Mouse (Mus musculus) embryonic facial prominence, embryonic 12.5 days (tissue): ENCODE results near the gene Lig3. TPM values are rescaled to one million over a fixed set of nuclear protein-coding genes. Genes with fewer than 3 reads are reported as not detected.

Experiments
- ATAC-seq: fragments of 200-750 bp; cut with Nextera tagmentation; 2 replicates; pipeline ENCODE4 v1.8.0; 2017; ENCODE audit not compliant: insufficient number of reproducible peaks, insufficient read depth, low FRiP score, low TSS enrichment
- H3K27ac ChIP-seq: fragments of 300-500 bp; sonication (generic); 2 replicates; pipeline ENCODE4 v1.5.1; 2016; ENCODE audit warnings: mild to moderate bottlenecking
- H3K27me3 ChIP-seq: fragments of 300-500 bp; sonication (generic); 2 replicates; pipeline ENCODE4 v1.6.1; 2016; ENCODE audit warnings: mild to moderate bottlenecking, moderate library complexity
- H3K36me3 ChIP-seq: fragments of 300-500 bp; sonication (generic); 2 replicates; pipeline ENCODE4 v1.6.1; 2016; ENCODE audit warnings: mild to moderate bottlenecking
- H3K4me1 ChIP-seq: fragments of 300-500 bp; sonication (generic); 2 replicates; pipeline ENCODE4 v1.6.1; 2016
- H3K4me2 ChIP-seq: fragments of 300-500 bp; sonication (generic); replicated peaks from 2 replicates; pipeline ENCODE4 v1.6.1; 2016; ENCODE audit warnings: mild to moderate bottlenecking, moderate library complexity
- H3K4me3 ChIP-seq: fragments of 300-500 bp; sonication (generic); 2 replicates; pipeline ENCODE4 v1.5.1; 2016; ENCODE audit warnings: mild to moderate bottlenecking
- H3K9ac ChIP-seq: fragments of 300-500 bp; sonication (generic); 2 replicates; pipeline ENCODE4 v1.6.1; 2016; ENCODE audit warnings: mild to moderate bottlenecking, moderate library complexity
- H3K9me3 ChIP-seq: fragments of 300-500 bp; sonication (generic); 2 replicates; pipeline ENCODE4 v1.6.1; 2016; ENCODE audit warnings: mild to moderate bottlenecking, moderate library complexity
- WGBS: fragments of 180-500 bp; shearing (Covaris S2); methylation state at CpG from one replicate; pipeline ENCODE4 v1.1.7; 2016; 5-methylcytosine and 5-hydroxymethylcytosine counted together
- polyA plus RNA-seq: library from polyadenylated mRNA; unstranded; fragments of >200 nt; fragmentation: Nextera tagmentation; extraction: Ambion mirVana; gene quantifications from 2 replicates; pipeline ENCODE4 v1.2.1, GENCODE M21; 2016

The Lig3 gene
- polyA plus RNA-seq, 1 experiment from 2014 or later, result 45.6 TPM

- H3K27me3 ChIP-seq, result no peaks in the 10 kb centered on the region
- H3K27ac ChIP-seq, result no peak overlapping the region
- H3K4me3 ChIP-seq, result no peak overlapping the region
- H3K4me1 ChIP-seq, result no peaks in the 10 kb centered on the region
- no peaks in the 10 kb centered on the region for H3K9me3 ChIP-seq
- no peaks in the 10 kb centered on the region for H3K36me3 ChIP-seq
- no peak for ATAC-seq
- H3K4me2 ChIP-seq, result no peak overlapping the region
- no peak overlapping the region for H3K9ac ChIP-seq
- WGBS, result 78% methylated on average over 11 of the region's 11 CpGs
These were observed 71.2 kb downstream of the Lig3 start for GRCm38 (mm10) chr11:82852115-82852514.

DNA sequence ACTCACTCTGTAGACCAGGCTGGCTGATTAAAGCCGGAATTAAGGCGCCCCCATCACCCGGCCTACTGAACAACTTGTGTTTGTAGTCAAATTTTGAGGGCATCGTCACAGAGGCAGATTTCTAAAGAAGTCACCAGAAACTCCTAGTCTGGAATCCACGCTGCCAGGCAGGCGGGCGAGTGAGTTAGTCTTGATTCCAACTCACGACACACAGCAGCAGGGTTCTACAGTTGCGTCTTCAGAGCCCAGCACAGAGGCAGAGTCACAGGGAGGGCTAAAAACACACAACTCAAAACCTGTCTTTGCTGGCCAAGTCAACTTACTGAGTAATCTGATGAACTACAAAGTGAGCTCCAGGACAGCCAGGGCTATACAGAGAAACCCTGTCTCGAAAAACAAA lies 71.6 kb downstream of the Lig3 start:
- H3K4me2 ChIP-seq, result no peak overlapping the region
- no peak overlapping the region for H3K27ac ChIP-seq
- H3K4me3 ChIP-seq, result no peak overlapping the region
- no peak for ATAC-seq
- H3K9me3 ChIP-seq, result no peaks in the 10 kb centered on the region
- H3K4me1 ChIP-seq, result no peaks in the 10 kb centered on the region
- no peaks in the 10 kb centered on the region for H3K27me3 ChIP-seq
- H3K36me3 ChIP-seq, result no peaks in the 10 kb centered on the region
- WGBS, result 84% methylated on average over 10 of the region's 10 CpGs
- H3K9ac ChIP-seq, result no peak overlapping the region

- Histone ChIP-seq H3K4me3 (no peak overlapping the region), H3K9me3 (no peaks in the 10 kb centered on the region), H3K27ac (no peak overlapping the region), H3K9ac (no peak overlapping the region), H3K27me3 (no peaks in the 10 kb centered on the region), H3K4me1 (no peaks in the 10 kb centered on the region), H3K4me2 (no peak overlapping the region), H3K36me3 (no peaks in the 10 kb centered on the region)
- WGBS, result 88% methylated on average over 7 of the region's 7 CpGs
- no peak for ATAC-seq
These were observed 72.0 kb downstream of the Lig3 start for GRCm38 (mm10) chr11:82852958-82853357.

Other genes with a start within 250 kb of the Lig3 start
- 0.41 and 0.45 TPM in 2 replicates for gene Cct6b, start 16.8 kb upstream of the Lig3 start, polyA plus RNA-seq
- gene Zfp830, start 16.8 kb upstream of the Lig3 start, polyA plus RNA-seq, result 38.9 and 43.1 TPM in 2 replicates
- gene Rffl, start 90.1 kb downstream of the Lig3 start, polyA plus RNA-seq, result 12.7 and 12.8 TPM in 2 replicates
- gene Rad51d, start 109.5 kb downstream of the Lig3 start, polyA plus RNA-seq, result 11.0 and 11.3 TPM in 2 replicates
- 0.19 and 0.31 TPM in 2 replicates for gene Fndc8, start 111.0 kb downstream of the Lig3 start, polyA plus RNA-seq
- gene Nle1, start 127.3 kb downstream of the Lig3 start, polyA plus RNA-seq, result 39.0 and 42.5 TPM in 2 replicates
- 8.2 and 8.6 TPM in 2 replicates for gene Unc45b, start 129.4 kb downstream of the Lig3 start, polyA plus RNA-seq
- gene Slfn5, start 170.2 kb downstream of the Lig3 start, polyA plus RNA-seq, result 1.2 and 1.3 TPM in 2 replicates
- 18.1 and 19.2 TPM in 2 replicates for gene Slfn9, start 210.7 kb downstream of the Lig3 start, polyA plus RNA-seq
- 0.20 and 0.64 TPM in 2 replicates for gene Slfn8, start 239.7 kb downstream of the Lig3 start, polyA plus RNA-seq